Mouse (Mus musculus) lung, adult 10 weeks (tissue): ENCODE results near the gene Abcc4. TPM values are rescaled to one million over a fixed set of nuclear protein-coding genes. Genes with fewer than 3 reads are reported as not detected.

ENCODE experiments used
- polyA plus RNA-seq: library from polyadenylated mRNA; stranded (reverse); fragments of 350-450 nt; fragmentation: Illumina TruSeq; extraction: RNeasy Lipid Tissue Mini Kit (QIAGEN cat#74804); gene quantifications from one replicate; pipeline ENCODE4 v1.2.3, GENCODE M21; 2014; ENCODE audit warnings: low read depth, low replicate concordance; ENCODE audit not compliant: insufficient read depth

The Abcc4 gene
- 2.3 TPM for polyA plus RNA-seq

DNA sequence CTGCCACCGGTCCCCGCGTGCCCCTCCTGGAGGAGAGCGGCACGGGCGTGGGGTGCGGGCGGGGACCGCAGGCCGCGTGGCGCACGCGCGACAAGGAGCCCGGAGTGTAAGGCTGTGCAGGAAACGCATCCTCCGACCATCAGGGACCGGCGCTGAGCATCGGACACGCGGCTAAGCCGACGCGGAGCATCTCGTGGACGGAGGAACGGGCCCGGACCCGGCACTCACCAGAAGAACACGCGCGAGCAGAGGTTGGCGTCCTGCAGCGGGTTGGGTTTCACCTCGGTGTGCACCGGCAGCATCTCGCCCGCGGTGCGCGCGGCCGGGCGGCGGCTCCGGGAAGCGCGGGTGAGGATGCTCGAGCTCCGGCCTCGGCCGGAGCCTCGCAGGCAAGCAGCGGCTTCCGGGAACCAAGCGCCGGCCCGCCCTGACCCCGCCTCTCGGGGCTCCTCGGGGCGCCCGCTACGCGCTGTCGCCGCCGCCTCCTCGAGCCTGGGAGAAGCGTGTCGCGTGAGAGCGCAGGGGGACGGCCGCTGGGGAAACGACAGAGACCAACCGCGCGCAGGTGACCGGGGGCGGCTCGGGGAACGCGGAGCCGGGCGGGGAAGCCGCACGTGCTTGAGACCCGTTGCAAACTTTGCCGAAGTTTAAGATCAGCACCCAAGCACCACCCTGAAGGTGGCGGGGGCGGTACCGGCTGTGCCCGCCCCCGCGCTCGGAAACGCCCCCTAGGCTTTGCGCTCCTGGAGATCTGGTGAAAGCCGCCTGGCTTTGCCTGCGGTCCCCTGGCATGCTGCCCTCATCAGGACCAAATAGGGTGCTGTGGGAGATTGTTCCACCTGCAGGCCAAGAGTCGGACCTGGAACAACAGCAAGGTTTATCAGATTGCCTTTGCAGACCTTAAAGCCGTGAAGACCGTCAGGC is at the start of gene Abcc4:
Gene Abcc4 (minus strand): TSS at position 412 of the 924 bp plus-strand sequence.

Other genes starting within 250 kb of the Abcc4 start
- gene Cldn10, start 81.7 kb upstream of the Abcc4 start, polyA plus RNA-seq, result 45.6 TPM
- 3.8 TPM for gene Dzip1, start 219.2 kb upstream of the Abcc4 start, polyA plus RNA-seq
- gene Dnajc3, start 231.8 kb upstream of the Abcc4 start, polyA plus RNA-seq, result 43.2 TPM